Comparison of ENCODE assay signal across 13 mouse cellular contexts in genomic region chr10:115562911-115563686, GRCm38 (mm10). TPM values are rescaled to one million over a fixed set of nuclear protein-coding genes. Genes with fewer than 3 reads are reported as not detected.
"Had no signal": no experiment of that assay in that cellular context is flagged by ENCODE, and none has a peak within 500 bp of the region (broad histone marks: within the 10 kb centered on the region; RNA-seq: fewer than 3 reads in every experiment).

No protein-coding gene starts in this region.

- H3K4me3 ChIP-seq: limb, embryonic 12.5 days; liver, embryonic 13.5 days; lung, embryonic 15.5 days; megakaryocyte, embryonic 14.5 days; midbrain, embryonic 12.5 days had no signal

- DNase-seq: kidney, postnatal 14 days; liver; liver, embryonic 13.5 days; liver, postnatal 0 days; lung, postnatal 14 days; right cerebral cortex, postnatal 14 days; thymus, postnatal 4 days had no signal

- H3K27ac ChIP-seq: limb, embryonic 12.5 days; liver, embryonic 13.5 days; lung, embryonic 15.5 days; macrophage; midbrain, embryonic 12.5 days had no signal

RNA-seq across cellular contexts. Expression of gene A930009A15Rik, which starts 6.7 kb away (rescaled TPM):
- total RNA-seq: midbrain, postnatal 0 days had no signal
